Mouse (Mus musculus) lung, postnatal 0 days (tissue): ENCODE results near the gene Hnrnpdl.

Source experiments
- CTCF ChIP-seq: IDR thresholded peaks from 2 replicates; pipeline ENCODE4 v1.5.1; 2016; ENCODE audit warnings: antibody characterized with exemption, mild to moderate bottlenecking
- EP300 ChIP-seq: IDR thresholded peaks from 2 replicates; pipeline ENCODE4 v1.6.1; 2016; ENCODE audit warnings: antibody characterized with exemption, mild to moderate bottlenecking, control low read depth

- TF ChIP-seq CTCF (no peak), EP300 (no peak)
Measured at GRCm38 (mm10) chr5:100083953-100084562, 44.6 kb upstream of the Hnrnpdl start.
